Mouse (Mus musculus) frontal cortex, postnatal 14 days (tissue): Measurements from ENCODE around the gene Tbxas1.

Experiments used
- DNase-seq, 2 experiments: peaks; one replicate each; pipeline ENCODE4 v3.0.0; 2022; ENCODE audit warnings: low spot score in 2 of 2

The Tbxas1 gene

GRCm38 (mm10) chr6:38892017-38892416 lies 16.8 kb downstream of the Tbxas1 start:
- no peak for DNase-seq

- no peak for DNase-seq
These were observed 18.4 kb downstream of the Tbxas1 start for GRCm38 (mm10) chr6:38893615-38894014.

GRCm38 (mm10) chr6:38900073-38900472 lies 24.9 kb downstream of the Tbxas1 start:
- no peak for DNase-seq

- DNase-seq, result no peak
These were observed 25.4 kb downstream of the Tbxas1 start for GRCm38 (mm10) chr6:38900479-38901126.

- DNase-seq, result no peak
These were observed 25.9 kb downstream of the Tbxas1 start for GRCm38 (mm10) chr6:38901152-38901551.

GRCm38 (mm10) chr6:38901636-38902035 lies 26.4 kb downstream of the Tbxas1 start:
- no peak for DNase-seq

GRCm38 (mm10) chr6:38902820-38903439 lies 27.7 kb downstream of the Tbxas1 start:
- no peak for DNase-seq

GRCm38 (mm10) chr6:38906005-38906404 lies 30.8 kb downstream of the Tbxas1 start:
- DNase-seq, result no peak

GRCm38 (mm10) chr6:38908401-38908800 lies 33.2 kb downstream of the Tbxas1 start:
- DNase-seq, result no peak

GRCm38 (mm10) chr6:38910828-38911559 lies 35.8 kb downstream of the Tbxas1 start:
- DNase-seq, result no peak

GRCm38 (mm10) chr6:38912121-38912660 lies 37.0 kb downstream of the Tbxas1 start:
- no peak for DNase-seq

- no peak for DNase-seq
These were observed 37.6 kb downstream of the Tbxas1 start for GRCm38 (mm10) chr6:38912845-38913244.

- DNase-seq, result peak in 1 of 2 experiments; percentile 11
These were observed 38.3 kb downstream of the Tbxas1 start for GRCm38 (mm10) chr6:38913386-38914042.

GRCm38 (mm10) chr6:38914181-38914580 lies 39.0 kb downstream of the Tbxas1 start:
- DNase-seq, result no peak

- DNase-seq, result no peak
These were observed 40.6 kb downstream of the Tbxas1 start for GRCm38 (mm10) chr6:38915776-38916175.

GRCm38 (mm10) chr6:38916571-38916970 lies 41.4 kb downstream of the Tbxas1 start:
- no peak for DNase-seq

- DNase-seq, result no peak
These were observed 42.2 kb downstream of the Tbxas1 start for GRCm38 (mm10) chr6:38917415-38917814.

GRCm38 (mm10) chr6:38918728-38919127 lies 43.5 kb downstream of the Tbxas1 start:
- DNase-seq, result no peak

GRCm38 (mm10) chr6:38919135-38919740 lies 44.0 kb downstream of the Tbxas1 start:
- no peak for DNase-seq

- DNase-seq, result no peak
These were observed 44.9 kb downstream of the Tbxas1 start for GRCm38 (mm10) chr6:38920141-38920540.

- DNase-seq, result no peak
These were observed 46.0 kb downstream of the Tbxas1 start for GRCm38 (mm10) chr6:38921095-38921809.
